Mouse (Mus musculus) hematopoietic stem cell, adult 5-6 weeks (primary cell): ENCODE results near the gene Dnlz. TPM values are rescaled to one million over a fixed set of nuclear protein-coding genes. Genes with fewer than 3 reads are reported as not detected.
"Not testable (repeated sequence)": the region's sequence is repeated elsewhere in the genome, so short reads cannot be mapped to it uniquely, and the experiment has no call there.

Experiments
- ATAC-seq, 2 experiments: fragments of 125-278 bp in 1 of 2; replicated peaks in 1 of 2; 2 replicates each; pipeline ENCODE4 v1.8.0; 2016 to 2017; ENCODE audit warnings: inconsistent platforms in 2 of 2, mild to moderate bottlenecking in 2 of 2, moderate number of reproducible peaks in 2 of 2, low read depth in 1 of 2, moderate TSS enrichment in 1 of 2; ENCODE audit not compliant: low FRiP score in 2 of 2, poor library complexity in 2 of 2, severe bottlenecking in 2 of 2, insufficient read depth in 1 of 2, low TSS enrichment in 1 of 2
- total RNA-seq: library from RNA; stranded (forward); fragments of 172-1452, 232-1000 nt; gene quantifications from 2 replicates; pipeline ENCODE4 v1.2.3, GENCODE M21; 2017

Gene Dnlz
- 6.4 and 11.1 TPM in 2 replicates for total RNA-seq

DNA sequence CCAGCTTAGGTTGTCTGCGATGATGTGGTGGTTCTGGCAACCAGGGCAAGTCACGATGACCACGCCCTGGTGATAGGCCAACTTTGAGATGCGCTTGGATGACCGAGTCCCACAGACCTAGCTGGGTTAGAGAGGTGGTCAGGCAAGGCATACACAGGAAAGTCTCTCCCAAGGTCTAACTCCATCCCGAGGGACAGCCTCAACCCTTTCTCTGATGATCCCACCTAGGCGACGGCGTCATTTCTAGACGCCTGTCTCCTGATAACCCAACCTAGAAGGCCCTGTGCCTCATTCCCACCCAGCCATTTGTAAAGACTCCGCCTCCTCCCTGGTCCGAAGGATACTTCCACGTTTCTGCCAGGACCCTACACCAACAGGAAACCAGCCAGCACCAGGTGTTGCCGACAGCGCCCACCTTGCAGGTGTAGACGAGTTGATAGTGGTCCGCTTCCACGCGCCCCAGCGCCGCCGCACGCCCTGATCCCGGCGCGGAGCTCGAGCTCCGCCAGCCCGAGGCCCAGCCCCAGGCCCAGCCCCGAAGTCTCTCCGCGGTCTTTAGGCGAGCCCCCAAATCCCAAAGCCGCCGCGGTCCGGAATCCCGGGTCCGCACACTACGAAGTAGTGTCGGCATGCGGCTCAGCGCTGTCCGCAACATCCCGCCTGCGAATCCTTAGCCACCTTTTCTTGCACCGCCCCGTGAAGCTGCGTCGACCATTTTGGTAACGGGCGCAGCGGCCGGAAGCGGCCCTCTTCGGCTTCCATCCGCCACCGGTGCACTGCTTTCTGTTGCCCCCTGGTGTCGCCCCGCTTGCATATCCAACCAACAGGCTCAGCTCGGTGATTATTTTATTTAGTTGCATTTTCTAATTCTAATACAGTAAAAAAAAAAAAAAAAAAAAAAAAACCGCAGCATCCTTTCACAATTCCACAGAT lies at the start of gene Dnlz:
Dnlz (minus strand) TSS at position 753 of the 933 bp plus-strand sequence.
- ATAC-seq, result peak; percentile 87 to 90

- no peak for ATAC-seq
Observed at GRCm38 (mm10) chr2:26401023-26401422, 49.1 kb upstream of the Dnlz start.

DNA sequence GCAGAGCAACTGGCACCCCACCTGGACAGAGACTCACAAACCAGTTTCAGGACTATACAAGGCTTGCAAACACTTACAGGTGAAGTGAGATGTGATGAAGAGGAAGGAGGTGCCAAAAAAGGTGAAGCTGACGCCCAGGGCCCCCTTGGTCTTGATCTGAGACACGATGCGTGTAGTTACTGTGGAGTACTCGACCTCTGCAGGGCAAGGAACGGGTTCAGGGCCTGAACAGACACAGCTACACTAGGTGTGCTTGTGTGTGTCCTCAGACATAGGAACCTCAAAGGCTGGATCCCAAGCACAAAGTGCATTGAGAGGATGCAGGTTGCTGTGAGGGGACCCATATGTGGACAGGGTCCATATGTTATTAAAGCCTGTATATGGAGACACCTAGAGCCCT lies 48.4 kb upstream of the Dnlz start:
- ATAC-seq, result no peak

DNA sequence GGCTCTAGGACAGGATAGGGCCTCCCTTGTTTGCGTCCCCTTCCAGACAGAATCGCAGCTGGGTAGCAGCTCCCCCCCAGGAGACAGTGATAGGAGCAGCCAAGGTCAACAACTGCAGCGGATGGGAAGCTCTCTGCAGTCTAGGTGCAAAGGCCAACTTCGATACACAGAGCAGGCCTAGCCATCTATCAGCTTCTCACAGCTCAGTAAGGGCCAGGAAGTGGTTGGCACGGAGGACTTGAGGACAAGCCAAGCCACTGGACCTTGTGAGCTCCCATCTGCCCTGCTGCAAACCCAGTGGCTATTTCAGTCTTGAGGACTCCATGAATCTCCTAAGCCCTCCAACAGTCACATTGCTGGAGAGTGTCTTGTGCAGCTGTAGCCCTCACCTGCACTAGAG lies 47.7 kb upstream of the Dnlz start:
- no peak for ATAC-seq

DNA sequence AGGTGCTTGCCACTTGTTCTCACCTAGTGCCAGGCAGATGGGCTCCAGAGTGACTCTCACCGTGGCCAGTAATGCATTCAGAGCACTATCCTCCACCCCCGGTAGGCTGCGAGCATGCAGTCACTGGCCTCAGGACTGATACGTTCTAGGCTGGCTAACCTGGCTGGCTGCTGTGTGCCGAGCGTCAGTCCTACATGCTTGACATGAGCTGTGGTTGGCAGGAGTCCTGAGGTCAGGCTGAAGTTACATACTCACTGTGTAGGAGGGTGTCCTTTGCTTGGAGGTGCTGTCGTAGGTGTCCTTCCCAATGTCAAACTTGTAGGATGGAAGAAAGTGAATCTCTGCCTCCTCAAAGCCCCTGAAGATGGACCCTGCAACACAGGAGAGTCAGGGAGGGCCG lies 47.1 kb upstream of the Dnlz start:
- no peak for ATAC-seq

DNA sequence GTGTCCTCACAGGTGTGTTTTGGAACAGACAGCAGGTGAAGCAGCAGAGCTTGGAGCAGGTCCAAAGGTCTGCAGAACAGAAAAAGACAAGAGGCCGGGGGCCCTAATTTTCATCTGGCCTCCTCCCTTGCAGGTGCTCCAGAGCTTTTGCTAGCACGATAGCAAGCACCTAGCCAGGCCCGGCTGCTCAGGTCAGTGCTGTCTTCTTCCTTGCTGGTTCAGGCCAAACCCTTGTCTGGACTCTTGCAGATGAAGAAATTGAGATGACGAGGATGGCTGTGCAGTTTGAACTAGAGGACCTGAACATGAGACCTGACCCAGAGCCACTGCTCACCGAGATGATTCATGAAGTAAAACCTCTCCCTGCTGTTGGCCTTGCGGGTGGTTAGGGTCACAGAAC lies 39.7 kb upstream of the Dnlz start:
- no peak for ATAC-seq

DNA sequence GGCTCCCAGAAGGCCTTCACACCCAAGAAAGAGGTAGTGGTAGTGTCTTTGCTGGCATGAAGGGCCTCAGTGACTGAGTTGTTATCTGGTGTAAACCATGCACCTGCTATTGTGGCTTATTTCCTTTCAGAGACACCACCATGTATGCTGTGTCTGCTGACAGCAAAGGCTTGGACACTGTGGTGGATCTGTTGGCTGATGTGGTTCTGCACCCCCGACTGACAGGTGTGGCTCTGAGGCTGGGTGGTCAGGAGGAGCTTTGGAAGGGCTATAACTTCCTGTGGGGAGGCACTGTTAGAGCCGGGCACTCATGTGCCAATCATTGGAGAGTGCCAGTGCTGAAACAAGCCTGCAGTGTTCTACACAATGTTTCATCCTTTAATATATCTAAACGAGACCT lies 39.0 kb upstream of the Dnlz start:
- ATAC-seq, result no peak

- ATAC-seq, result peak; percentile 40 to 81; a peak in 3 of 4 replicates
Observed at GRCm38 (mm10) chr2:26389154-26389690, 37.3 kb upstream of the Dnlz start, which contains the start of the genes Entr1 and Pmpca. Gene Entr1 (minus strand): TSS chr2:26389316. Gene Pmpca (plus strand): TSS chr2:26389339.

DNA sequence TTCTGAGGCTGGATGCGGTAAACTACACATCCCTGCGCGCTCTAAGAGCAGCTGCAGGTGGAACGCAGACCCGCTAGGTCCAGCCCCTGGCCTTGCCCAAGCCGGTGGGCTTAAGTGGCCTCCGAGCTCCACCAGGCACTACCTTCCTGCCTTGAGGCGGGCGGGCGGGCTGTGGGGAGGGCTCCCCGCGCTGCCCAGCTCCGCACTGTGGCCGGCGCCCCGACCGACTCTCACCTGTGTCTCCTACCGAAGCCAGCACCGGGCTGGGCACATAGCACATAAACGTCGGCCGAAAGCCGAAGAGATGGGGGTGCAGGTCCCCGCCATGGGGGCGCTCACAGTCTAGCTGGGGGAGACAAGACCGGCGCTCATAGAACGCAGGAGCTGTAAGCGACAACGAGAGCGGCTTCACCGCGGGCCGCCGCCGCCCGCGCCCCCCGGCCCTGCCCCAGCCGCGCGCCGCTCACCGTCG lies 36.8 kb upstream of the Dnlz start:
- no peak for ATAC-seq

GRCm38 (mm10) chr2:26387713-26388112 lies 35.8 kb upstream of the Dnlz start:
- ATAC-seq, result no peak

DNA sequence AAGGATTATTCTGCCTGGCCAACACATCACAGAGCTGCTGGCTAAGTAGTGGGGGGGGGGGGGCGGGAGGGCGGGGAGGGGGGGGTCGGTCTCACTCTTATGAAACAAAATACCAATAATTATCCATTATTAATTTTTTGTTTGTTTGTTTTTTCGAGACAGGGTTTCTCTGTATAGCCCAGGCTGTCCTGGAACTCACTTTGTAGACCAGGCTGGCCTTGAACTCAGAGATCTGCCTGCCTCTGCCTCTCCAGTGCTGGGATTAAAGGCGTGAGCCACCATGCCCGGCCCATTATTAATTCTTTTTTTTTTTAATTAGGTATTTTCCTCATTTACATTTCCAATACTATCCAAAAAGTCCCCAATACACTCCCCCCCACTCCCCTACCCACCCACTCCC lies 29.0 kb upstream of the Dnlz start:
- ATAC-seq, result not testable (repeated sequence)

DNA sequence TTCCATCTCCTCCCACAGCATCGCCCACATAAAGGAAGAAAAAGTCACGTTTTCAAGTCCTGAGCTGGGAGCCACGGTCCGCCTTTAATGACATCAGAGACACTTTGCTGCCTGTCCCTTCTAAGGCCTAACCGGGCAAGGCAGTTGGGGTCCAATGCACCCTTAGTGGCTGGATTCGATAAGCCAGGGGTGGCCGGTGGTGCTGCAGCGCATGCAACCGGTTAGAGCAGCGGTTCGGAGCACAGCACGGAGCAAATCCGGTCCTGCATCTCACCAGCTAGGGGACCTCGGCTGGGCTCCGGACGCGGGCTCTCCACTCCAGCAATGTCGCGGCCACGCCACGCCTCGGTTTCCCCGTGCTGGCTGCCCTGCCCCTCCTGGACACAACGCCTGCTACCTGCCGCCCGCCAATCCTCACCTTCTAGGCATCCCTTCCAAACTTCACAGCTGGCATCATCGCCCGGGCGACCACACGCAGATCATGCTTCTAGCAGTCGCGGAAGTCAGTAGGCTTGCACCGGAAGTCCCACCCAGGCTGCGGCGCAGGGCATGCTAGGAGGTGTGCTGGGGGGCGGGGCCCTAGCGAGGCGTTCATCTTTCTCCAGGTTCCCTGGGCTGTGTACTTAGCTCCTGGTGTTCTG lies 28.3 kb upstream of the Dnlz start, which contains the start of gene Snapc4:
Snapc4 (minus strand) TSS at position 523 of the 641 bp plus-strand sequence.
- peak; percentile 80 to 96 for ATAC-seq

- no peak for ATAC-seq
Observed at GRCm38 (mm10) chr2:26372396-26372795, 20.5 kb upstream of the Dnlz start.

GRCm38 (mm10) chr2:26368572-26368971 lies 16.7 kb upstream of the Dnlz start:
- no peak for ATAC-seq

GRCm38 (mm10) chr2:26367911-26368310 lies 16.0 kb upstream of the Dnlz start:
- ATAC-seq, result no peak

DNA sequence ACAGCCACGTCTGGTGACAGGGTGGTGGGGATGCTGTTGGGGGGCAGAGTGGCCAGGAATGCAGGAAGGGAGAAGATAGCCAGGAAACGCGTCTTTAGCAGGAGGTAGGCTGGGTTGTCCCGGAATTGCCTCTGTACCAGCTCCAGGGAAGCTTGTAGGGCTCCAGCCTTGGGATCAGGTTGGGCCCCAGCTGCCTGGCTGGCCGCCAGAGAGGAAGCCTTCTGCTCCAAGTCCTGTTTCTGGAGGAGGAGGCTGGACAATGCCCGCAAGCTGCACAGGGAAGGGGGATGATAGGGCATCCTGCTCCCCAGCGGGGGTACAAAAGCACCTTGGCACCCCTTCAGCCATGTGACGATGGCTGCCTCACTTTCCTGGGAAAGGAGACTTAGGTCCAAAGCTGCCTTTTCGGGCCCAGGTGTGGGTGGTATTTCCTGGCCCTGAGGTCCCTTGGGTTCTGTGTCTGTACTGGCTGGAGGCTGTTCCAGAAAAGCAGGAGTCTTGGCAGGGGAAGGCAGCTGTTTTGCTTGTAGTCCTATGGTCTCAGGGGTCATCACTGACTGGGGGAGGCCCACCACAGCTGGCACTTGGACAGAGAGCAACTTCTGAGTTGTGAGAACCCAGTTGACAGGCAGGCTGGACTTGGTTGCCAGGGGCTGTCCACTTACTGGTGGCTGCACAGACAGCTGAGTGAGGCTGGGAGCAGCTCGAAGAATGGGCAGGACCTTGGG lies 13.0 kb upstream of the Dnlz start:
- no peak for ATAC-seq

GRCm38 (mm10) chr2:26363481-26363880 lies 11.6 kb upstream of the Dnlz start:
- no peak for ATAC-seq
